Mouse (Mus musculus) adrenal gland, adult 2 months (tissue): ENCODE measurements at regions not wholly inside any gene's neighbourhood (a gene's known extent, or its start where the extent isn't known, plus 50 kb on each side); places are given as distances from the start of the nearest gene placed in this dataset.

Source experiments
- DNase-seq: peaks from one replicate; pipeline ENCODE4 v3.0.0; 2021

- peak; percentile 31 for DNase-seq
These were observed 1389.0 kb upstream of the Acvr2a start for GRCm38 (mm10) chr2:47424910-47425309.

GRCm38 (mm10) chr2:47429843-47430242 is 1384.1 kb upstream of the Acvr2a start:
- no peak for DNase-seq

GRCm38 (mm10) chr2:47466043-47466442 is 1347.9 kb upstream of the Acvr2a start:
- no peak for DNase-seq

GRCm38 (mm10) chr2:47491874-47492539 is 1321.9 kb upstream of the Acvr2a start:
- DNase-seq = no peak
